Mouse (Mus musculus) cerebellum, adult 2 months (tissue): ENCODE results near the gene Utp4.
"Not testable (repeated sequence)": the region's sequence is repeated elsewhere in the genome, so short reads cannot be mapped to it uniquely, and the experiment has no call there.

Experiments
- CTCF ChIP-seq: fragments of 200-500 bp; IDR thresholded peaks from 2 replicates; pipeline ENCODE4 v1.5.1; 2011; ENCODE audit warnings: low read depth, mild to moderate bottlenecking, control low read depth, low read length, moderate library complexity, borderline replicate concordance; ENCODE audit not compliant: insufficient read depth
- POLR2A ChIP-seq: fragments of 200-500 bp; IDR thresholded peaks from 2 replicates; pipeline ENCODE4 v1.6.1; 2011; ENCODE audit warnings: low read length, control low read depth, borderline replicate concordance; ENCODE audit not compliant: insufficient read depth

DNA sequence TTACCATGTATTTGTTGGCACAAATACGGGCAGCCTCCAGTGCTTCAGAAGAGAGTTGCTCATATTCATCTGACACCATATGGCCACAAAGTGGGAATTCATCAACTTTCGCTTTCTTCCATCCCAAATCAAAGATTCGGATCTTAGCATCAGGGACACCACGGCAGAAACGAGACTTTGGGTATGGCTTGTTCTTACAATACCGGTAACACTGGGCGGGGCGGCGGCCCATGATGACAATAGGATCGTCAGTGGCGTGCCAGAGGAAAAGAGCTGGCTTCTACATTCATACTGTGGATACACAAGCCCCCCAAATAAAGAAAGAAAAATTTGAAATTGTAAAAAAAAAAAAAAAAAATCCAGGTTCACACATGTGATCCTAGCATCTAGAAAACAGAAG, 34.7 kb downstream of the Utp4 start:
- TF ChIP-seq POLR2A, CTCF: not testable (repeated sequence)
